Mouse (Mus musculus) heart, embryonic 12.5 days (tissue): ENCODE data around the gene Guca2a. TPM values are rescaled to one million over a fixed set of nuclear protein-coding genes. Genes with fewer than 3 reads are reported as not detected.
A peak's percentile ranks its signal among the peaks of the same experiment; 100 is the strongest.
"Not testable (repeated sequence)": the region's sequence is repeated elsewhere in the genome, so short reads cannot be mapped to it uniquely, and the experiment has no call there.

Experiments
- ATAC-seq: fragments of 200-750 bp; cut with Nextera tagmentation; 2 replicates; pipeline ENCODE4 v1.8.0; 2017; ENCODE audit warnings: moderate TSS enrichment, moderate library complexity; ENCODE audit not compliant: insufficient number of reproducible peaks, low FRiP score
- H3K27ac ChIP-seq: fragments of 300-500 bp; sonication (generic); 2 replicates; pipeline ENCODE4 v1.5.1; 2016; ENCODE audit warnings: mild to moderate bottlenecking, moderate library complexity; ENCODE audit not compliant: poor library complexity, severe bottlenecking
- H3K27me3 ChIP-seq: fragments of 300-500 bp; sonication (generic); replicated peaks from 2 replicates; pipeline ENCODE4 v1.6.1; 2016; ENCODE audit warnings: mild to moderate bottlenecking, moderate library complexity
- H3K36me3 ChIP-seq: fragments of 300-500 bp; sonication (generic); 2 replicates; pipeline ENCODE4 v1.6.1; 2016; ENCODE audit warnings: mild to moderate bottlenecking, moderate library complexity
- H3K4me1 ChIP-seq: fragments of 300-500 bp; sonication (generic); replicated peaks from 2 replicates; pipeline ENCODE4 v1.6.1; 2016; ENCODE audit warnings: mild to moderate bottlenecking
- H3K4me2 ChIP-seq: fragments of 300-500 bp; sonication (generic); 2 replicates; pipeline ENCODE4 v1.6.1; 2016; ENCODE audit warnings: mild to moderate bottlenecking, moderate library complexity
- H3K4me3 ChIP-seq: fragments of 300-500 bp; sonication (generic); 2 replicates; pipeline ENCODE4 v1.5.1; 2016; ENCODE audit warnings: mild to moderate bottlenecking
- H3K9ac ChIP-seq: fragments of 300-500 bp; sonication (generic); 2 replicates; pipeline ENCODE4 v1.6.1; 2016; ENCODE audit warnings: mild to moderate bottlenecking, moderate library complexity
- H3K9me3 ChIP-seq: fragments of 300-500 bp; sonication (generic); replicated peaks from 2 replicates; pipeline ENCODE4 v1.6.1; 2016; ENCODE audit warnings: mild to moderate bottlenecking, moderate library complexity
- WGBS: fragments of 180-500 bp; shearing (Covaris S2); methylation state at CpG from one replicate; pipeline ENCODE4 v1.1.7; 2016; 5-methylcytosine and 5-hydroxymethylcytosine counted together
- polyA plus RNA-seq: library from polyadenylated mRNA; unstranded; fragments of >200 nt; fragmentation: Nextera tagmentation; extraction: Ambion mirVana; gene quantifications from 2 replicates; pipeline ENCODE4 v1.2.1, GENCODE M21; 2016

Guca2a gene
- polyA plus RNA-seq, 1 experiment from 2014 or later: not detected

DNA sequence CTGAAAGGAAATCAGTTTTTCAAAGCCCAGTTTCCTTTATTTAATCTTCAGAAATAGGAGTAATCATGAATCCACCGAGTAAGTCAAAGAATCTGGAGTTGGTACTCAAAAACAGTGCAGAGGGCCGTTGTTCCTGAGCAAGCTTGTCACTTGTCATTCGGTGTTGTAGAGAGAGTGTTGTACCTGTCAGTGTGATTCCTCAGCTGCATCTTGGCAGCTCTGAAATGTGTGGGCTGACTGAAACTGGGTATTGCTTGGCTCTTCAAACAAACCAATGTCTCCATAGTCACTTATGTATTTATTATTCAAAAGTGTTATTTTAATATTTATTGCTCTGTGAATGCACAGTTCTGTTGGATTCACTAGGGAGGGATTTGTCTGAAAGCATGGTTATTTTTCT lies 10.6 kb upstream of the Guca2a start:
- Histone ChIP-seq H3K27me3 (no peaks in the 10 kb centered on the region), H3K4me1 (peaks cover 38% of the 10 kb centered on the region), H3K4me2 (no peak overlapping the region), H3K9ac (no peak overlapping the region), H3K27ac (peak overlapping the region; percentile 55), H3K36me3 (peaks cover 55% of the 10 kb centered on the region), H3K9me3 (no peaks in the 10 kb centered on the region), H3K4me3 (no peak overlapping the region)
- 44% methylated on average over 3 of the region's 3 CpGs for WGBS
- ATAC-seq: no peak

DNA sequence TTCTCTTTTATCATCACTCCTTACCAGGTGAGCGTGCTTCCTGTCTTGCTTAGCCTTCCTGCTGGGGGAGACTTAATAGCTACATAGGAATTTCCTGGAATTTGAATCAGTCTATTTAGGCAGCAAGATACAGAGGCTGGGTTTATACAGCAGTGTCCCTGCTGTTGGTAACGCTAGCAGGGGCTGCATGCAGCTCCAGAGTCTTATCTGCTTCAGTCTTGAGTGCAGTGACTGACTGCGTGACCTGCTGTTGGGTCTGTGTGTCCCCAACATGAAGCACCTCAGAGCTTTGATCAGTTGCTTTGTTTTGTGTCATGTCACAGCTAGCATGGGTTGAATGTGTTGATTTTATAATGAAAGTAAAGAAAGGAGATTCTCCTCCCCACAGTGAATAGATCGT lies 10.2 kb upstream of the Guca2a start:
- peaks cover 50% of the 10 kb centered on the region for H3K36me3 ChIP-seq
- H3K4me2 ChIP-seq: no peak overlapping the region
- WGBS: 41% methylated on average over 4 of the region's 4 CpGs
- H3K4me1 ChIP-seq: peaks cover 42% of the 10 kb centered on the region
- no peak for ATAC-seq
- no peaks in the 10 kb centered on the region for H3K9me3 ChIP-seq
- H3K27me3 ChIP-seq: no peaks in the 10 kb centered on the region
- no peak overlapping the region for H3K9ac ChIP-seq
- peak overlapping the region; percentile 55 for H3K27ac ChIP-seq
- no peak overlapping the region for H3K4me3 ChIP-seq

DNA sequence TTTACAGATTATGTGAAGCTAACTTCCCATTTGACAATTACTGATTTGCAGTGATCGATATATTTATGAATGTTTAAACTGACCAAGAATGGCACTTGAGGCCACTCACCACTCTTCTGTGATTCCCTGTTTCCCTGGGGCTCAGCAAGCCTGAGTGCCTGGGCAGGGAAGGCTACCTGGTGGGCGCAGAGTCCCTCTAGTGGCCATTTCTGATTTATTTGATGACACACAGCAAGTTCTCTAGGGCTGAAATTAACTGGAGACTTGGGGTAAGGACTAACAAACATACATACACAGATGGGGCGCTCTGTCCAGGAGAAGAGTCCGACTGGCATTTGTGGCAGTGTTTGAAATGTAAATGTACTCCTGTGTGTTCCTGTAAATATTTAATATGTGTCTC lies 9.1 kb upstream of the Guca2a start:
- H3K4me2 ChIP-seq, H3K9me3 ChIP-seq, H3K9ac ChIP-seq, H3K27ac ChIP-seq, ATAC-seq, H3K27me3 ChIP-seq, H3K4me3 ChIP-seq: not testable (repeated sequence)
- Histone ChIP-seq H3K4me1 (peaks cover 53% of the 10 kb centered on the region), H3K36me3 (peaks cover 40% of the 10 kb centered on the region)
- WGBS: 71% methylated on average over 4 of the region's 4 CpGs

DNA sequence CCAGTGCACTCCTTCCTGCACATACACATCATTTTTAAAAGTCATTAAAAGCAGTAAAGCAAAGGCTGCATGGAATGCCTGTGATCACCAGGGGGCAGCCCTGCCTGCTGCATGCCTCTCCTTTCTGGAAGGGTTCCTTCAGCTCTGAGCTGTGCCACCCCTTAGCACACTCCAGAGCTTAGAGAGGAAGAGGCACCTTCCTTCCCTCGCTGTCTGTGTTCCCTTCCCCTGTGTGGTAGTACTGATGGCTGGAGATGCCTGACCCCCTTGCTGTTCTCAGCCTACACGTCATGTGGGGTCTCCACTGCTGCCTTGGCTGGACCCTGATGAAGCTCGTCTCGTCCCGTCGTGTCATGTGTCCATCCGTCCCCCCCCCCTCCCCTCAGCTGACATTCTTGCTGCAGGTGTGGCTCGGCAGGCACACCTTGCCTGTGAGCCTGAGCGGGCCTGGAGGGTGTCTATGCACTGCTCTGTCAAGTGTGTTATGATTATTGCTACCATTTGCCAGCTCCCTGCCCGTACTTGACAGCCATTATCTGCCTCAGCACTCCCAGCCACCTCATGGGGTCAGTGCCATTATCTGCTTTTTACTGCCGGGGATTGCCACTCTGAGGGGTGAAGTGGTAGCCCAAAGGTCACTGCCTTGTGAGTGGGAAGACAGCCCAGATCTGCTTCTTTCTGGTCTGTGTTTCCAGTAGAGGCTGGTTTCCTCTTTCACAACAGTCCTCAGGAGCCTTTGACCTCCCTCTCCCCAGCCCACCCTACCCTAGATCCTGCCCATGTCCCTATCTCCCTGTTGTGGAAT lies 6.2 kb upstream of the Guca2a start:
- H3K4me2 ChIP-seq: peak overlapping the region; percentile 4; the same call in 1 of the 2 replicates
- ATAC-seq: peak; percentile 65
- H3K9me3 ChIP-seq: no peaks in the 10 kb centered on the region
- H3K4me3 ChIP-seq: no peak overlapping the region
- peak overlapping the region; percentile 11; the same call in 1 of the 2 replicates for H3K9ac ChIP-seq
- H3K27me3 ChIP-seq: no peaks in the 10 kb centered on the region
- 31% methylated on average over 11 of the region's 11 CpGs for WGBS
- H3K36me3 ChIP-seq: peaks cover 22% of the 10 kb centered on the region
- H3K4me1 ChIP-seq: peaks cover 74% of the 10 kb centered on the region
- H3K27ac ChIP-seq: peak overlapping the region; percentile 83

DNA sequence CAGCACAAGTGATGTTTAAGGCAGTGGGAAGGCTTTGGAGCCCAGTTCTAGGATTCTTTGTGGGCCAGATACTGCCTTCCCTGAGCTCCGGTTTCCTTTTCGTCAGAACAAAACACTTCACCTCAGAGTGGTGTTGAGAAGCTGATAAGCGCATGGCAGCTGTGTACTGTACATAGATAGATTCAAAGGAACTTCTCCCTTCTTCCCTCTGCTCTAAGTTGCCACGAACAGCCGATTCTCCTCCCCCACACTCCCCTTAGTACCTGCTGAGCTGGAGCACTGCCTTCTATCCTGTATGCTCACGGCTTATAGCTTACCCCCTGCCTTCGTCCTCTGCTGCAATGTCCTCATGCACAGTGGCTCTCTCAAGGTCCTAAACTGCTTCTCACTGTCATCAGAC lies 4.8 kb upstream of the Guca2a start:
- H3K4me2 ChIP-seq: peak overlapping the region; percentile 30
- 15% methylated on average over 7 of the region's 7 CpGs for WGBS
- H3K9me3 ChIP-seq: no peaks in the 10 kb centered on the region
- H3K9ac ChIP-seq: 0 out of 2 replicates have a peak overlapping the region, but pooled peaks have one; percentile 33
- H3K4me1 ChIP-seq: peaks cover 76% of the 10 kb centered on the region
- no peaks in the 10 kb centered on the region for H3K27me3 ChIP-seq
- H3K27ac ChIP-seq: peak overlapping the region; percentile 83
- H3K36me3 ChIP-seq: peaks cover 21% of the 10 kb centered on the region
- no peak for ATAC-seq
- H3K4me3 ChIP-seq: no peak overlapping the region

DNA sequence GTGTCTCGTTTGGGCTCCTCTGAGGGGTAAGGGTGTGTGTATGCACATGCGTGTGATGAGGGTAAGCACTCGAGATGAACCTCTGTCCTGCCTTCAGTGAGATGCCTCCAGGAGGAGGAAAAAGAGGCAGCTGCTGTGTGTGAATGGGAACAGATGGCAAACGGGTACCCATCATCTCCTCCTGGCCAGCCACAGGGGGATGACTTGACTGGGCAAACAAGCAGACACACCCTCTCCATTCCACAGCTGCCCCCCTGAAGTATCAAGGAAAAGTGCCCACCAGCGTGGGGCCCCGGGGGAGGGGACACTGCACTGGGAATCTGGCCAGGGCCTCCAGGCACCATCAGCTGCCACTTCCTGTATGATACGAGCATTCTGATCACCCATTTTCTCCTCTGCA lies 4.2 kb upstream of the Guca2a start:
- no peak overlapping the region for H3K4me3 ChIP-seq
- peaks cover 21% of the 10 kb centered on the region for H3K36me3 ChIP-seq
- ATAC-seq: no peak
- H3K4me2 ChIP-seq: no peak overlapping the region
- WGBS: 50% methylated on average over 7 of the region's 7 CpGs
- no peaks in the 10 kb centered on the region for H3K27me3 ChIP-seq
- H3K4me1 ChIP-seq: peaks cover 75% of the 10 kb centered on the region
- no peaks in the 10 kb centered on the region for H3K9me3 ChIP-seq
- peak overlapping the region; percentile 11; the same call in 1 of the 2 replicates for H3K9ac ChIP-seq
- peak overlapping the region; percentile 83 for H3K27ac ChIP-seq

DNA sequence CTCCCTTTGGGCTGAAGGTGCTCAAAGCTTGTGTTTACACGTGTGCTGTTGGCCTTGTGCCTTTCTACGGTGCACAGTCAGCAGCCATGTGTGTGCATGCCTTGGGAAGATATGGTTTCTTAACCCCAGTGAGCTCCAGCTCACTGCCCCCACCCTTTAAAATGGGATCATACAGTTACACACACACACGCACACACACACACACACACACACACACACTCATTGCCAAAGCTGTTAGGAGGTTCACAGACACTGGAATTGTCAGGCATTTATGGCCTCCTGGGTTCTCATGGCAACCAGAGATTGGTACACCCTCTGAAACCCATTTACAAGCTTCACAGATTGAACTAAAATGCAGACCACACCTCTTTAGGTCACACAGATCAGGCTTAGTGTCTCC lies 3.6 kb upstream of the Guca2a start:
- H3K36me3 ChIP-seq: peaks cover 19% of the 10 kb centered on the region
- no peak overlapping the region for H3K9ac ChIP-seq
- H3K27me3 ChIP-seq: no peaks in the 10 kb centered on the region
- H3K4me1 ChIP-seq: peaks cover 75% of the 10 kb centered on the region
- no peak overlapping the region for H3K4me3 ChIP-seq
- no peak for ATAC-seq
- WGBS: 77% methylated on average over 3 of the region's 3 CpGs
- no peaks in the 10 kb centered on the region for H3K9me3 ChIP-seq
- H3K4me2 ChIP-seq: no peak overlapping the region
- H3K27ac ChIP-seq: peak overlapping the region; percentile 22; the same call in 1 of the 2 replicates

DNA sequence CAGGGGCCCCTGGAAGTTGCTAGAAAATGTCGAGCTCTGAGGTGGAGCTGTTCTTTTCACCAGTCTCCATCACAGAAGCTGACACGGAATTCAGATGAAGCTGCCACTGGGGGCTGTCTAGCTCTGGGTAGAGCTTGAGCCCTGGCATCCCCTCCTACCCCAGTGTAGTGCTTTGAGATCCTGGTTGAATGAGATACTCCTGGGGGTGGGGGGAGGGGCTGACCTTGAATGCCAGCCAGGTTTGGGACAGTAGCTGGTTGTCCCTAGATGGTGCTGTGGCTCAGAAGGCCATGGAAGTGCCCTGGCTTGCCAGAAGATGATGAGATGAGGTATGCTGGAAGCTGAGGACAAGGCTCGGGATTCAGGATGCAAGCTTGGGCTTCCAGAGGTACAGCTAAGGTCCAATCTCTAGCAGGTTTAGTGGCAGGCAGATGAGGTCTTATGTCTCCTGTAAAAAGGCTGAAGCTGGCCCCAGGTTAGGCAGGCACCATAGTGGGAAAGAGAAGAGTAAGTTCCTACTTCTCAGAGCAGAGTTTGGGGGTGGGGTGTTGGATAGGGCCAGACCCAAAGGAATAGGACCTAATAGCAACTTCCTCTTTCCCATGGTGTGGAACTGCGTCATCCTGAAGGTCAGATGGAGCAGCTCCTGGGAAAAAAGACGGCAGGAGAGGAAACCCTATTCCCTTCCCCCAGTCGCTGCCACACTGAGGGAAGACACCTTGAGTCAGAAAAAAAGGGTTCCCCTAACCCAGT lies 2.4 kb upstream of the Guca2a start:
- no peak overlapping the region for H3K27ac ChIP-seq
- no peaks in the 10 kb centered on the region for H3K27me3 ChIP-seq
- H3K4me2 ChIP-seq: no peak overlapping the region
- peaks cover 75% of the 10 kb centered on the region for H3K4me1 ChIP-seq
- WGBS: 52% methylated on average over 6 of the region's 6 CpGs
- ATAC-seq: no peak
- no peak overlapping the region for H3K4me3 ChIP-seq
- H3K9me3 ChIP-seq: no peaks in the 10 kb centered on the region
- peaks cover 9% of the 10 kb centered on the region for H3K36me3 ChIP-seq
- no peak overlapping the region for H3K9ac ChIP-seq

DNA sequence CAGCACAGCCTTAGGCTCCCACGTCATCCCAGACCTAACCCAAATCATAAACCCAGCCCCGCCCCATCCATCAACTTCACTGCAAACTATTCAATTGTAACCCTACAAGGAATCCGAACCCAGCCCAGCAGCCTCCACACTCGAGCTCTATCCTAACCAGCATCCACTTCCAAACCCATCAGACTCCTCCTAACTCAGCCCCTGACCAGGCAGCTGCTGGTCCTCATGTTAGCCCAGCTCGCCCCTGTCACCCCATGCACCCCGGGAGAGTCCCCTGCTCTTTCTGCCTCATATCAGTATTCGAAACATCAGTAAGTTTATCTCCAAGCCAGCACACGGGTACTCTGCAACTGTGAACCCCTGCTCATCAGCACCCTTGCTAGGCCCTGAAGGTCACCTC lies 1.8 kb upstream of the Guca2a start:
- Histone ChIP-seq H3K27me3 (no peaks in the 10 kb centered on the region), H3K4me2 (no peak overlapping the region), H3K9ac (no peak overlapping the region), H3K9me3 (no peaks in the 10 kb centered on the region), H3K4me1 (peaks cover 73% of the 10 kb centered on the region), H3K36me3 (peaks cover 4% of the 10 kb centered on the region), H3K27ac (no peak overlapping the region), H3K4me3 (no peak overlapping the region)
- no peak for ATAC-seq
- 67% methylated on average over 8 of the region's 8 CpGs for WGBS

DNA sequence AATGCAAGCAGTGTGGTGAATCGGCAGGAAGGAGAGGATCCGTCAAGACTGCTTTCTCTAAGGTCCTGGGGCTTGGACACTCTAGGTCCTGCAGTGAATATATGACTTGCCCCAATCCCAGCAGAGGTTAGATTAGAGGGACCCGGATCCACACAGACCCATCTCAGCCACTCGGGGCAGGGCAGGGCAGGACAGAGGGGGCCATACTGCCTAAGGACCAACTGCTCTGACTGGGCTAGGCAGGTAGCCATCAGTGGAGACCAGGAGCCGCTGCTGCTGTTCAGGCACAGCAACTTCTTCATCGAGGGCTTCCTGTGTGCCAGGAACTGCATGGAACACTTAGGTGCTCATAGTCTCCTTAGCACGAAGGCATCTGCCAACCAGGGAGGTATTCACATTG lies 773 bp upstream of the Guca2a start:
- Histone ChIP-seq H3K27ac (peak overlapping the region; percentile 55; the same call in 1 of the 2 replicates), H3K4me2 (no peak overlapping the region), H3K36me3 (peaks cover 3% of the 10 kb centered on the region; the same call in 1 of the 2 replicates), H3K9me3 (no peaks in the 10 kb centered on the region), H3K4me3 (no peak overlapping the region), H3K27me3 (no peaks in the 10 kb centered on the region), H3K9ac (no peak overlapping the region), H3K4me1 (peaks cover 62% of the 10 kb centered on the region)
- WGBS: 77% methylated on average over 7 of the region's 7 CpGs
- ATAC-seq: no peak

DNA sequence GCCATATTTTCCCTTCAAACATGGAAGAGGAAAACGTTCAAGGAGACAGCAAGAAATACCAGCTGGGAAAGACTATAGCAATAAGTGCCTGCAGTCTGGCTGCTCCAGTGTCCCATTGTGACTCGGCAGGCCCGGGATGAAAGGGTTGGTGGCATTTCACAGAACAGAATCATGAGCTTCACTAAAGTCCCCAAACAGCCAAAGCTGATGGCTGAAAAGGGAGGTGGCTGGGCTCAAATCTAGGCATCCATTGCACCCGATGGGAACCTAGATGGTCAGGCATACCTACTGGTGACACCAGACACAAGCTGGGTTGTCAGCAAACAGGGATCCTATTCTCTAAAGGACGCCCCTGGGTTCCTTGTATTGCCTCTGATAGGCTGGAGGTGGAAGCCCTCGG lies 442 bp downstream of the Guca2a start:
- Histone ChIP-seq H3K4me2 (no peak overlapping the region), H3K4me1 (peaks cover 50% of the 10 kb centered on the region), H3K36me3 (peaks cover 3% of the 10 kb centered on the region; the same call in 1 of the 2 replicates), H3K9ac (no peak overlapping the region), H3K27me3 (no peaks in the 10 kb centered on the region), H3K4me3 (no peak overlapping the region), H3K9me3 (0 out of 2 replicates have a peak, but pooled peaks cover 4% of the 10 kb centered on the region), H3K27ac (no peak overlapping the region)
- 76% methylated on average over 6 of the region's 6 CpGs for WGBS
- no peak for ATAC-seq
